Mouse (Mus musculus): ENCODE measurements at regions not wholly inside any gene's neighbourhood (a gene's known extent, or its start where the extent isn't known, plus 50 kb on each side); places are given as distances from the start of the nearest gene placed in this dataset.

DNA sequence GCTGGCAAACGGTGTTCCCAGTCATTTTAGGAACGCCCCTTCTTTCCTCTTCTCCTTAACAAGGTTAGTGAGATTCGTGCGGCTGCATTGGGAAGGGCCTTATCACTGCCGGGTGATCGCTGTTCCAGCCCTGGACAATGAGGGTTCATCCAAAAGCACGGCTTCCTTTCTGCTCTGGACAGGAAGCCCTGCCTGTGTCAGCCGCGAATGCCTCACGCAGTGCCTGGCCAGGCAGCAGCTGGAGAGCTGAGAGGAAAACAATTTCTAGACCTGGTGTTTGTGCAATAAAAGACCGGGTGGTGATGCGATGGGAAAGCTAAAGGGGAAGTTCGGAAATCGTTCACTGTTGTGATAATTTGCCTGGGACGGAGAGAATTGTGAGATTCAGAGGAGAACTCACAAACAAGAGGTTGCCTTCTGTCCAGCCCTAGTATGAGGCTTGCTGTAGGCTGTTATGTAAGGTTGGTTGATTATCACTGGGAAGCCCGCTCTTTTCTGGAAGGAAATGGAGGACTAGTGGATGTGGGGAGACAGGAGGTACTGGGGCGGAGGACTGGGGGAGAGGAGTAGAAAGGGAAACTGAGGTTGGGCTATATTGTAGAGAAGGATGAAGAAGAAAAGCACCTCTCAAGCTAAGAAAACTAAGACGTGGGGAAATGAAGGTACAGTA, 83.1 kb upstream of the Cav2 start:
- TF ChIP-seq ZKSCAN1 (IDR thresholded peaks at IDR 0.05; ENCODE audit: borderline replicate concordance, low read depth, low read length): no peak
- TF ChIP-seq E2F4 (IDR thresholded peaks at IDR 0.05; ENCODE audit: insufficient replicate concordance, low read depth, low read length): no peak
- no peak for TF ChIP-seq POLR2AphosphoS2 (IDR thresholded peaks at IDR 0.05; ENCODE audit: low read depth, low read length)
- no peak for TF ChIP-seq HCFC1 (IDR thresholded peaks at IDR 0.05; ENCODE audit: low read depth, low read length)
- TF ChIP-seq RCOR1 (conservative IDR thresholded peaks at IDR 0.05; ENCODE audit: low read depth, low read length): no peak
- no peak overlapping the region for H3K27ac ChIP-seq (ENCODE audit: insufficient read depth, low read depth)
- no peak overlapping the region for H3K4me3 ChIP-seq (replicated peaks in 1 of 3; ENCODE audit: low read depth in 2 of 3, low read length in 2 of 3, poor library complexity in 1 of 3)
- H3K27me3 ChIP-seq (replicated peaks): no peaks in the 10 kb centered on the region
- in situ Hi-C loops (cut with MboI; ENCODE audit: low pct_ligation_motif_present, low pct_unique_long_range_greater_than_20kb, low sequenced_read_pairs): no loop called here
- H3K9me3 ChIP-seq (replicated peaks; ENCODE audit: low read length): no peaks in the 10 kb centered on the region
- dilution Hi-C loops (cut with MboI; ENCODE audit: extremely low pct_ligation_motif_present, extremely low pct_unique_long_range_greater_than_20kb, low sequenced_read_pairs): no loop called here
- no peaks in the 10 kb centered on the region for H3K36me3 ChIP-seq (replicated peaks in 1 of 2; ENCODE audit: control insufficient read depth in 1 of 2, insufficient read depth in 1 of 2, low read length in 1 of 2)
- H3K79me2 ChIP-seq (replicated peaks; ENCODE audit: control insufficient read depth, extremely low read depth, insufficient read depth, poor library complexity, severe bottlenecking): no peaks in the 10 kb centered on the region
- no peaks in the 10 kb centered on the region for H3K4me1 ChIP-seq (ENCODE audit: control insufficient read depth in 1 of 2, insufficient read depth in 2 of 2)
- no peak for DNase-seq (ENCODE audit: extremely low read depth)
- peak overlapping the region; percentile 30; the same call in 1 of the 2 replicates for H3K4me2 ChIP-seq (ENCODE audit: insufficient read depth, low read depth, poor library complexity, severe bottlenecking)
- H3K9ac ChIP-seq (ENCODE audit: insufficient read depth, low read depth): no peak overlapping the region

DNA sequence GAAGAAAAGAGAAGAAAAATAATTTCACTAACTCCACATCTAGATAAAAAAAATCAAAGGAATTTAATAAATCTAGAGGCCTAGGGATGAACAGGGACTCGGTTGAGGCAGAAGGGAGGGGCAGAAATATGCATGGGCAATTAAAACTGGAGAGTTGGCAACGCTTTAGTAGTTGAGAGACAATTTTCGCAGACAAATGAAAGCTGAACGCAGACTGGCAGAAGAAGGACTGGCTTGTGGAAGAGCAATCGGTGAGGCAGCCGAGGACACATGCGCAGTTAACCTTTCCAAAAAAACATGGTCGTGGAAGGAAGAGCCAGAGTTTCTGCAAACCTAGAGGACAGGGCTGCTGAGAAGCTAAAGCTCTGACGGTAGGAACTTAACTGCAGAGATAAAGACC, 82.1 kb upstream of the Cav2 start:
- no peaks in the 10 kb centered on the region for H3K79me2 ChIP-seq (replicated peaks; ENCODE audit: control insufficient read depth, extremely low read depth, insufficient read depth, poor library complexity, severe bottlenecking)
- no peaks in the 10 kb centered on the region for H3K36me3 ChIP-seq (replicated peaks in 1 of 2; ENCODE audit: control insufficient read depth in 1 of 2, insufficient read depth in 1 of 2, low read length in 1 of 2)
- in situ Hi-C loops (cut with MboI; ENCODE audit: low pct_ligation_motif_present, low pct_unique_long_range_greater_than_20kb, low sequenced_read_pairs): no loop called here
- no peak for DNase-seq (ENCODE audit: extremely low read depth)
- H3K27ac ChIP-seq (ENCODE audit: insufficient read depth, low read depth): no peak overlapping the region
- dilution Hi-C loops (cut with MboI; ENCODE audit: extremely low pct_ligation_motif_present, extremely low pct_unique_long_range_greater_than_20kb, low sequenced_read_pairs): no loop called here
- TF ChIP-seq RCOR1 (conservative IDR thresholded peaks at IDR 0.05; ENCODE audit: low read depth, low read length) (no peak), POLR2A (IDR thresholded peaks at IDR 0.05; ENCODE audit: low read depth, low read length) (no peak), TCF12 (IDR thresholded peaks at IDR 0.05; ENCODE audit: low read depth, low read length) (no peak), ZNF384 (IDR thresholded peaks at IDR 0.05; ENCODE audit: low read depth, low read length) (no peak), NELFE (IDR thresholded peaks at IDR 0.05; ENCODE audit: low read depth, low read length) (no peak), MEF2A (IDR thresholded peaks at IDR 0.05; ENCODE audit: borderline replicate concordance, low read depth, low read length) (no peak), GABPA (IDR thresholded peaks at IDR 0.05; ENCODE audit: insufficient replicate concordance, low read depth, low read length) (no peak), UBTF (IDR thresholded peaks at IDR 0.05; ENCODE audit: low read depth, low read length) (no peak), MYC (IDR thresholded peaks at IDR 0.05; ENCODE audit: low read depth, low read length) (no peak), RAD21 (IDR thresholded peaks at IDR 0.05; ENCODE audit: low read depth, low read length) (no peak), EP300 (IDR thresholded peaks at IDR 0.05; ENCODE audit: low read length) (no peak), ETS1 (conservative IDR thresholded peaks at IDR 0.05; ENCODE audit: low read depth, low read length) (no peak), SIN3A (IDR thresholded peaks at IDR 0.05; ENCODE audit: low read length) (no peak), ZC3H11A (IDR thresholded peaks at IDR 0.05; ENCODE audit: low read depth, low read length) (no peak), KAT2A (IDR thresholded peaks at IDR 0.05; ENCODE audit: insufficient replicate concordance, low read length) (no peak)
- no peak overlapping the region for H3K4me2 ChIP-seq (ENCODE audit: insufficient read depth, low read depth, poor library complexity, severe bottlenecking)
- H3K4me3 ChIP-seq (replicated peaks in 1 of 3; ENCODE audit: low read depth in 2 of 3, low read length in 2 of 3, poor library complexity in 1 of 3): no peak overlapping the region
- H3K9me3 ChIP-seq (replicated peaks; ENCODE audit: low read length): no peaks in the 10 kb centered on the region
- H3K27me3 ChIP-seq (replicated peaks): no peaks in the 10 kb centered on the region
- no peak overlapping the region for H3K9ac ChIP-seq (ENCODE audit: insufficient read depth, low read depth)
- no peaks in the 10 kb centered on the region for H3K4me1 ChIP-seq (ENCODE audit: control insufficient read depth in 1 of 2, insufficient read depth in 2 of 2)

Data from CH12.LX (cell line).